Mouse (Mus musculus): ENCODE data around the gene Msi2. TPM values are rescaled to one million over a fixed set of nuclear protein-coding genes. Genes with fewer than 3 reads are reported as not detected.

The Msi2 gene
- polyA plus RNA-seq, 1 experiment from 2014 or later, result 10.0 TPM

DNA sequence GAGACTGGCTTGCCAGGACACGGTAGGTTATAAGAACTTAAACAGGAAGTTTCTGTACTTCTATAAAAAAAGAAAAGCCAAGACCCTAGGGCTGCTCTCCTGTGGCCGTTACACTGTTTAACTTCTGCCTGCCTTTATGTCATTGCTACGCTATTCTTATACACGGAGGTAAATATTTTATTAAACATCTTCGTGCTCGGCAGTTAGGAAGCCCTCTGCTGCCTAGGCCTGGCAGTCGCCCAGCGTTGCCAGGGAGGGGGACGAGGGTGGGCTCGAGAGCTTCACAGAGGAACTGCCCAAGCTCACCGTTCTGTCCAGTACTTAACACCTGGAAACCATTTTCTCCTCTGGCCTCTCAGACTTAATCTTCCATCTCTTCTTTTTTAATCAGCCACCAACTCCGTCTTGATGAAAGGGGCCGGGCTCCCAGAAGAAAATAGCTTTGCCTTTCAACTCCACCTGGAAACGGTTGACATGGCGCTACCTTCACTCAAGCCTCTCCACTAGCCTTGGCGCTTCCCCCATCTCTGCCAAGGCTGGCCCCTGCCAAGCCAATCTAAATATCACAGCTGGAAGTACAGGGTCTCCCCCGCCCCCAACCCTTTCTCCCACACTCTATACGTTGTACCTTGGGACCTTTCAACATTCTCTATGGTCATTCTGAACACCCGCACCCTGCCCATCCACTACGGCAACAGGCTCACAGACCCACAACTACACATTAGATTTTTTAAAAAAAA lies 9.6 kb upstream of the Msi2 start:
- Histone ChIP-seq H3K4me1 (ENCODE audit: control insufficient read depth, insufficient read depth, low read length) (no peaks in the 10 kb centered on the region), H3K27ac (ENCODE audit: low read length) (no peak overlapping the region), H3K9ac (ENCODE audit: low read depth, low read length) (no peak overlapping the region), H3K27me3 (replicated peaks; ENCODE audit: control insufficient read depth, insufficient read depth, low read length) (no peaks in the 10 kb centered on the region), H3K4me3 (ENCODE audit: low read length) (no peak overlapping the region), H3K36me3 (ENCODE audit: control insufficient read depth, insufficient read depth, low read length) (no peaks in the 10 kb centered on the region), H3K9me3 (ENCODE audit: control insufficient read depth, low read length) (no peaks in the 10 kb centered on the region), H3K4me2 (ENCODE audit: low read depth, low read length) (no peak overlapping the region)
- 48% methylated on average over 20 of the region's 20 CpGs for WGBS
- peak; percentile 33 for ATAC-seq

GRCm38 (mm10) chr11:88721144-88721636 lies 2.9 kb upstream of the Msi2 start:
- Histone ChIP-seq H3K9me3 (ENCODE audit: control insufficient read depth, low read length) (no peaks in the 10 kb centered on the region), H3K27ac (ENCODE audit: low read length) (no peak overlapping the region), H3K4me2 (ENCODE audit: low read depth, low read length) (no peak overlapping the region), H3K4me1 (ENCODE audit: control insufficient read depth, insufficient read depth, low read length) (peaks cover 14% of the 10 kb centered on the region), H3K27me3 (replicated peaks; ENCODE audit: control insufficient read depth, insufficient read depth, low read length) (no peaks in the 10 kb centered on the region), H3K4me3 (ENCODE audit: low read length) (no peak overlapping the region), H3K9ac (ENCODE audit: low read depth, low read length) (no peak overlapping the region), H3K36me3 (ENCODE audit: control insufficient read depth, insufficient read depth, low read length) (no peaks in the 10 kb centered on the region)
- ATAC-seq, result no peak
- 42% methylated on average over 10 of the region's 10 CpGs for WGBS

- H3K4me3 ChIP-seq (ENCODE audit: low read length), result no peak overlapping the region
- H3K27ac ChIP-seq (ENCODE audit: low read length), result no peak overlapping the region
- 67% methylated on average over 13 of the region's 13 CpGs for WGBS
Observed at GRCm38 (mm10) chr11:88720261-88721143, 2.2 kb upstream of the Msi2 start.

DNA sequence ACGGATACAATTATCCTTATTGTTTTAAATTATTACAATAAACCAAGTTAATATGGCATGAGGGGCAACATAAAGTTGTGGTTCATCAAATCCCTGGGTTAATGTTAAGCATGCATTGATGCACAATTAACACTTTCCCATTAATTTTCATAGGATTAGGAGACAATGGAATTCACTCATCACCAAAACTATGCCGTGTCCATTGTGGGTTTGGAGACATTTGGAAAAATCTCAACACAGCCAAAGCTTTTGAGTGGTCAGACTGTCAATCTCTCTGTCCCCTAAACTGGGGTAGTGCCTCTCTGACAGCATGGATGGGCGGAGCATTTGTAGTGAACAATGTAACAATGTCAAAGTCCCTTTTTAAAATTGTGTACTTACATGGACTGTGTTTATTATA lies 1.3 kb upstream of the Msi2 start:
- Histone ChIP-seq H3K9ac (ENCODE audit: low read depth, low read length) (no peak overlapping the region), H3K36me3 (ENCODE audit: control insufficient read depth, insufficient read depth, low read length) (no peaks in the 10 kb centered on the region), H3K4me3 (ENCODE audit: low read length) (no peak overlapping the region), H3K4me2 (ENCODE audit: low read depth, low read length) (no peak overlapping the region), H3K27me3 (replicated peaks; ENCODE audit: control insufficient read depth, insufficient read depth, low read length) (no peaks in the 10 kb centered on the region), H3K9me3 (ENCODE audit: control insufficient read depth, low read length) (no peaks in the 10 kb centered on the region), H3K27ac (ENCODE audit: low read length) (no peak overlapping the region), H3K4me1 (ENCODE audit: control insufficient read depth, insufficient read depth, low read length) (peaks cover 26% of the 10 kb centered on the region)
- 57% methylated on average over 3 of the region's 3 CpGs for WGBS
- no peak for ATAC-seq

More at GRCm38 (mm10) chr11:88720261-88721143, 2.2 kb upstream of the Msi2 start:
- ATAC-seq, result no peak
- no peaks in the 10 kb centered on the region for H3K36me3 ChIP-seq (ENCODE audit: control insufficient read depth, insufficient read depth, low read length)
- H3K4me2 ChIP-seq (ENCODE audit: low read depth, low read length), result no peak overlapping the region
- peaks cover 18% of the 10 kb centered on the region for H3K4me1 ChIP-seq (ENCODE audit: control insufficient read depth, insufficient read depth, low read length)
- no peaks in the 10 kb centered on the region for H3K9me3 ChIP-seq (ENCODE audit: control insufficient read depth, low read length)
- H3K27me3 ChIP-seq (replicated peaks; ENCODE audit: control insufficient read depth, insufficient read depth, low read length), result no peaks in the 10 kb centered on the region
- H3K9ac ChIP-seq (ENCODE audit: low read depth, low read length), result no peak overlapping the region

DNA sequence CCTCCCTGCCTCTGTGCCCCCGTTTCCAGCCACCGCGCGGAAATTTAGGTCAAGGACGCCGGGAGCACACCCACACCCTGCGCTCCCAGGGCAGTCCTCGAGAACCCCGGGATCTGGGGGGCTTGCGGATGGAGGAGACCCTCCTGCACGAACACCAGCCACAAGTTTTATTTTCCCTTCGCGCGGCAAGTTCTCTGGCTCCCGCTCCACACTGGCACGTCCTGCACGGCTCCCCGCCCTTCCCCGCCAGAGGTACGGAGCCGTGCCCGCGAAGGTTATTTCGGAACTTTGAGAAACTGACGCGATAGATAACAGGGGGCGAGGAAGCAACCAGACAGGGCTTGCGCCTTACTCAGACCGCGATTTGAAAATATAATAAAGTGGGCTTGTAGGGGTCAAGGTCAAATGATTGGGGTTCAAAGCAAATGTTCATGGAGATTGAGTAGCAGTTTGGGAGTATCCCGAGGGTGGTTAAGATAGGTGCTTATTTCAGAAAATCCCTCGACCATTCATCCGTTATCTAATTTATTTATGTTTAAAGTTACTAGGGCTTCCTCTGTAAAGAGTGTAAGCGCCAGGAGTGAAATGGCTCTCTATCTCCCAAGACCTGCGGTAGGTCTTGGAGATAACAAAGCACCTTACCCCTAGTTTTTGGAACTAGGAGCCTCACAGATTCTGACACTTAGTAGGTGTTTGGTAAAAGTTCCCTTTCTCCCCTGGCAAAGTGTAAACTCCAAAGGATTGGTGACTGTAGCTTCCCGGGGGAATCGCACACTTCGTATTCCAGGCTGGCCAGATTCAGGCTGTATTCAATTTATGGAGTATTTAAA lies 668 bp upstream of the Msi2 start:
- 6% methylated on average over 38 of the region's 38 CpGs for WGBS
- H3K27ac ChIP-seq (ENCODE audit: low read length), result peak overlapping the region; percentile 86
- ATAC-seq, result peak; percentile 54
- no peaks in the 10 kb centered on the region for H3K9me3 ChIP-seq (ENCODE audit: control insufficient read depth, low read length)
- no peaks in the 10 kb centered on the region for H3K36me3 ChIP-seq (ENCODE audit: control insufficient read depth, insufficient read depth, low read length)
- H3K4me3 ChIP-seq (ENCODE audit: low read length), result peak overlapping the region; percentile 90
- peaks cover 26% of the 10 kb centered on the region for H3K4me1 ChIP-seq (ENCODE audit: control insufficient read depth, insufficient read depth, low read length)
- peak overlapping the region; percentile 98 for H3K9ac ChIP-seq (ENCODE audit: low read depth, low read length)
- no peaks in the 10 kb centered on the region for H3K27me3 ChIP-seq (replicated peaks; ENCODE audit: control insufficient read depth, insufficient read depth, low read length)
- peak overlapping the region; percentile 91 for H3K4me2 ChIP-seq (ENCODE audit: low read depth, low read length)

GRCm38 (mm10) chr11:88717644-88718049 lies 666 bp downstream of the Msi2 start:
- Histone ChIP-seq H3K4me1 (ENCODE audit: control insufficient read depth, insufficient read depth, low read length) (peaks cover 26% of the 10 kb centered on the region), H3K4me2 (ENCODE audit: low read depth, low read length) (peak overlapping the region; percentile 94), H3K9me3 (ENCODE audit: control insufficient read depth, low read length) (no peaks in the 10 kb centered on the region), H3K27ac (ENCODE audit: low read length) (peak overlapping the region; percentile 84), H3K4me3 (ENCODE audit: low read length) (peak overlapping the region; percentile 90), H3K9ac (ENCODE audit: low read depth, low read length) (peak overlapping the region; percentile 98), H3K27me3 (replicated peaks; ENCODE audit: control insufficient read depth, insufficient read depth, low read length) (no peaks in the 10 kb centered on the region), H3K36me3 (ENCODE audit: control insufficient read depth, insufficient read depth, low read length) (no peaks in the 10 kb centered on the region)
- peak; percentile 48 for ATAC-seq
- 0% methylated on average over 34 of the region's 38 CpGs for WGBS

DNA sequence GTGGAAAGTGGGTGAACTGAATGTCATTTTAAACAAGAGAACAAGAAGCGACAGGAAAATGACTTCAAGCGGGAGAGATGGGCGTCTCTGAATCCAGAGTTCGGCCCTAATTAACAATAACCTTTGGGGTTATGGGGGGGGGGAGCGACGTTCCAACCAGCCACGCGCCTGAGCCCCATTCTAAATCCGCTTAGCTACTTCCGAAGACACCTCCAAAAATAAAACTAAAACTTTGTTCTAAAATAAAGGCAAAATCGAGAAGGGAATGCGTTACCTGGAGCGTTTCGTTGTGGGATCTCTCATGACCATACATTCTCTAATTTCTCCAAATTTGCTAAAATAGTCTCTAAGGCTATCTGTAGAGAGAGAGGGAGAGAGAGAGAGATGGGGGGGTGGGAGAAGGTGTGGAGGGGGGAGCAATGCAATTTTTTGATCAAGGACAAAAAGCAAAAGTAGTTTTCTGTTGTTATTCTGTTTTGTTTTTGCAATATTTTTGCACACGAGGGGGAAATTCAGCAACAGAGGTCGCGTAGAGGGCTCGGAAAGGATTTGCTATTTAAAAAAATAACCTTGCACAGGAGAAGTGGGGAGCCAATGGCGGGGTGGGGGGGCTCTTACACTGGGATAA lies 1.2 kb downstream of the Msi2 start:
- Histone ChIP-seq H3K36me3 (ENCODE audit: control insufficient read depth, insufficient read depth, low read length) (no peaks in the 10 kb centered on the region), H3K27me3 (replicated peaks; ENCODE audit: control insufficient read depth, insufficient read depth, low read length) (no peaks in the 10 kb centered on the region), H3K9me3 (ENCODE audit: control insufficient read depth, low read length) (no peaks in the 10 kb centered on the region), H3K4me3 (ENCODE audit: low read length) (peak overlapping the region; percentile 90), H3K4me2 (ENCODE audit: low read depth, low read length) (peak overlapping the region; percentile 94), H3K27ac (ENCODE audit: low read length) (peak overlapping the region; percentile 84), H3K4me1 (ENCODE audit: control insufficient read depth, insufficient read depth, low read length) (peaks cover 26% of the 10 kb centered on the region), H3K9ac (ENCODE audit: low read depth, low read length) (peak overlapping the region; percentile 98)
- no peak for ATAC-seq
- WGBS, result under 1% methylated on average over 19 of the region's 19 CpGs

DNA sequence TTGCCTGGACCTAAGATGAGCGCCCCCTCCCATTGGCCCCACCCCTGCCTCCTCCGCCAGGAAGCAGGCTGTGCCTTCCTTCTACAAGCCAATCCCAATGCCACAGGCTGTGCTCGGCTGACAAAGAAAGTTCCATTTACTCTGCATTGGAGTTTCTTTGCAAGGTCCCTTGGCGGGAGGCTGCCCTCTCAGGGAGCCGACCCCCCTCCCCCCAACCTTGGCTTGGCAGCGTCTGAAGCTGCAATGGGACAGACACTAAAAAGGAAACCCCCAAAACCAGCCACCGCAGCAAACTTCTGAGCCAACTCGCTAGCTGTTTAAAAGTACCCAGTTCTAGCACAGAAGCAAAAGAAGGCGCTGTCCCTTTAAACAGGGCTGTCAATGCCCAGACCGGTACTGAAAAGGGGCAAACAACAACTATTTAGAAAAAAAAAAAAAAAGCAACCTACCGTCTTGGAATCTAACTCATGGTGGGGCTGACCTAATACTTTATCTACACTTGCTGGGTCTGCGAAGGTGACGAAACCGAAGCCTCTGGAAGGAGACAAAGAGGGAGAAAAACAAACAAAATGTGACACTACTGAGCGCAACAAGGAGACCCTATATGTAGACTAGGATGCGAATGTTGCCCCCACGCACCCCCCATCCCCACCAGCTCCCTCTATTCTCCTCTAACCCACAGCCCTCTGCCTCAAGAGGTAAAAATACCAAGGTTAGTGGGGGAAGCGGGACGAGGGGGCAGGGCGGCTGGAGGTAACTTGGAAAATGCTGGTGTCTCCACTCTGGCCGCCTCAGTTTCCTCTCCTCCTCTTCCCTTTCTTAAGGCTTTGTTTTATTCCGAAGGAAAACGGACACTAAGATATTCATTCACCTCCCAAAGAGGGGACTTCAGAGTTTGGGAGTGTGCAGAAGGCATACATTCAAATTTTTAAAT lies 2.0 kb downstream of the Msi2 start:
- Histone ChIP-seq H3K4me3 (ENCODE audit: low read length) (peak overlapping the region; percentile 90), H3K36me3 (ENCODE audit: control insufficient read depth, insufficient read depth, low read length) (no peaks in the 10 kb centered on the region), H3K27me3 (replicated peaks; ENCODE audit: control insufficient read depth, insufficient read depth, low read length) (no peaks in the 10 kb centered on the region), H3K4me2 (ENCODE audit: low read depth, low read length) (peak overlapping the region; percentile 94), H3K27ac (ENCODE audit: low read length) (peak overlapping the region; percentile 23; the same call in 1 of the 2 replicates), H3K9me3 (ENCODE audit: control insufficient read depth, low read length) (no peaks in the 10 kb centered on the region), H3K9ac (ENCODE audit: low read depth, low read length) (peak overlapping the region; percentile 98), H3K4me1 (ENCODE audit: control insufficient read depth, insufficient read depth, low read length) (peaks cover 25% of the 10 kb centered on the region)
- under 1% methylated on average over 23 of the region's 23 CpGs for WGBS
- no peak for ATAC-seq
